Mouse (Mus musculus): ENCODE data around the gene Grik3. TPM values are rescaled to one million over a fixed set of nuclear protein-coding genes. Genes with fewer than 3 reads are reported as not detected.

Grik3 gene
- polyA plus RNA-seq, 1 experiment from 2014 or later = 0.15 TPM

- no peak overlapping the region for H3K27ac ChIP-seq
- no peaks in the 10 kb centered on the region for H3K9me3 ChIP-seq
- H3K4me1 ChIP-seq = peaks cover 13% of the 10 kb centered on the region
- peaks cover 87% of the 10 kb centered on the region for H3K27me3 ChIP-seq (ENCODE audit: insufficient read depth, poor library complexity, severe bottlenecking)
- no peaks in the 10 kb centered on the region for H3K36me3 ChIP-seq
- 31% methylated on average over 4 of the region's 4 CpGs for WGBS
- no peak overlapping the region for H3K4me3 ChIP-seq
- no peak for DNase-seq (ENCODE audit: low spot score)
These were observed 45.5 kb downstream of the Grik3 start for GRCm38 (mm10) chr4:125535977-125536376.

- no peak overlapping the region for H3K27ac ChIP-seq
- H3K27me3 ChIP-seq (ENCODE audit: insufficient read depth, poor library complexity, severe bottlenecking) = peaks cover 75% of the 10 kb centered on the region
- no peak for DNase-seq (ENCODE audit: low spot score)
- WGBS = 9% methylated on average over 3 of the region's 3 CpGs
- H3K4me1 ChIP-seq = peaks cover 13% of the 10 kb centered on the region
- H3K9me3 ChIP-seq = no peaks in the 10 kb centered on the region
- no peak overlapping the region for H3K4me3 ChIP-seq
- H3K36me3 ChIP-seq = no peaks in the 10 kb centered on the region
These were observed 47.9 kb downstream of the Grik3 start for GRCm38 (mm10) chr4:125538301-125538965.

DNA sequence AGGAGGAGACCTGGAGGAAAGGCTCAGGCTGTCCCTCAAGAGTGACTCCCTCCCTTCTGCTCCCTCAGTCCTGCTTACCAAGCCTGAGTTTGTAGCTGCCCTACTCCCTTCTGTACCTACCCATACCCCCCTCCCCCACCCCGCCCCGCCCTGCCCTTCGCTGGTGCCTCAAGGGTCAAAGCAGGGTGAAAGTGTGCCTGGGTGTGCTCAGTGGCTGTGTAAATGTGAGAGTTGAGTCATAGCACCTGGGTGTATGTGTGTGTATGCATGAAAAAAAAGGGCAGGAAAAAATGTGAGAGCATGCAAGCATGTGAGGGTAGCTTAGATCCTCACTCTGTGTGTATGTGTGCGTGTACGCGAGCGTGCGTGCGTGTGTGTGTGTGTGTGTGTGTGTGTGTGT is 49.1 kb downstream of the Grik3 start:
- peaks cover 5% of the 10 kb centered on the region for H3K4me1 ChIP-seq
- no peak overlapping the region for H3K4me3 ChIP-seq
- H3K27me3 ChIP-seq (ENCODE audit: insufficient read depth, poor library complexity, severe bottlenecking) = peaks cover 68% of the 10 kb centered on the region
- H3K27ac ChIP-seq = no peak overlapping the region
- no peaks in the 10 kb centered on the region for H3K9me3 ChIP-seq
- no peak for DNase-seq (ENCODE audit: low spot score)
- WGBS = 80% methylated on average over 9 of the region's 9 CpGs
- no peaks in the 10 kb centered on the region for H3K36me3 ChIP-seq

- H3K27me3 ChIP-seq (ENCODE audit: insufficient read depth, poor library complexity, severe bottlenecking) = peaks cover 60% of the 10 kb centered on the region
- H3K27ac ChIP-seq = no peak overlapping the region
- H3K4me3 ChIP-seq = no peak overlapping the region
- H3K36me3 ChIP-seq = no peaks in the 10 kb centered on the region
- 77% methylated on average over 5 of the region's 5 CpGs for WGBS
- H3K9me3 ChIP-seq = no peaks in the 10 kb centered on the region
- DNase-seq (ENCODE audit: low spot score) = no peak
- H3K4me1 ChIP-seq = no peaks in the 10 kb centered on the region
These were observed 52.7 kb downstream of the Grik3 start for GRCm38 (mm10) chr4:125543171-125543570.

GRCm38 (mm10) chr4:125544947-125545767 is 54.7 kb downstream of the Grik3 start:
- no peaks in the 10 kb centered on the region for H3K36me3 ChIP-seq
- H3K27me3 ChIP-seq (ENCODE audit: insufficient read depth, poor library complexity, severe bottlenecking) = peaks cover 50% of the 10 kb centered on the region

DNA sequence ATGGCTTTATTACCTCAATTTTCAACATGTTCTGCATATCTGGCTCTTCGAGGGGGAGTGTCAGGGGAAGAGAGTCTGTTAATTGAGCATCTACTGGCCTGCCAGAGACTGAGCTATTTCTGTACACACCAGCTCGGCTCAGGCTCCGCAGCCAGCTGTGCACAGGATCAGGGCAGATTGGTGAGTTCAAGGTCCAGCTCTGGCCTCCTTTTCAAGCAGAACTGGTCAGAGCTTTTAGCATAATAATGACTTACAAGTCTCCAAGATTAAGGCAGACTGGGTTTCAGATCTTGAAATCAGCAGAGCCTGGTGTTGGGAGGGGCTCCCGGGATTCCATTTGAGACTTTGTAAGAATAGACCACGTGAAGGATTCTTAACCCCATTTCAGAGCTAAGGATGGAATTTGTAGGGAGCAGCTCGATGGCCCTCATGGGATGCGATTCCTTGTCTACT is 55.3 kb downstream of the Grik3 start:
- WGBS = 50% methylated on average over 7 of the region's 7 CpGs
- Histone ChIP-seq H3K36me3 (no peaks in the 10 kb centered on the region), H3K4me3 (no peak overlapping the region), H3K27me3 (ENCODE audit: insufficient read depth, poor library complexity, severe bottlenecking) (peaks cover 44% of the 10 kb centered on the region), H3K27ac (no peak overlapping the region), H3K9me3 (no peaks in the 10 kb centered on the region), H3K4me1 (no peaks in the 10 kb centered on the region)
- DNase-seq (ENCODE audit: low spot score) = no peak

More at GRCm38 (mm10) chr4:125544947-125545767, 54.7 kb downstream of the Grik3 start:
- no peak for DNase-seq (ENCODE audit: low spot score)
- Histone ChIP-seq H3K4me3 (no peak overlapping the region), H3K9me3 (no peaks in the 10 kb centered on the region), H3K4me1 (no peaks in the 10 kb centered on the region), H3K27ac (no peak overlapping the region)
- 35% methylated on average over 18 of the region's 18 CpGs for WGBS

GRCm38 (mm10) chr4:125548190-125548589 is 57.7 kb downstream of the Grik3 start:
- WGBS = 46% methylated on average over 5 of the region's 5 CpGs
- no peaks in the 10 kb centered on the region for H3K36me3 ChIP-seq
- DNase-seq (ENCODE audit: low spot score) = no peak
- H3K27ac ChIP-seq = no peak overlapping the region
- no peaks in the 10 kb centered on the region for H3K9me3 ChIP-seq
- peaks cover 36% of the 10 kb centered on the region for H3K27me3 ChIP-seq (ENCODE audit: insufficient read depth, poor library complexity, severe bottlenecking)
- H3K4me3 ChIP-seq = no peak overlapping the region
- no peaks in the 10 kb centered on the region for H3K4me1 ChIP-seq

- DNase-seq (ENCODE audit: low spot score) = no peak
- WGBS = 87% methylated on average over 9 of the region's 9 CpGs
- H3K9me3 ChIP-seq = no peaks in the 10 kb centered on the region
- H3K36me3 ChIP-seq = no peaks in the 10 kb centered on the region
- no peaks in the 10 kb centered on the region for H3K4me1 ChIP-seq
- H3K4me3 ChIP-seq = no peak overlapping the region
- peaks cover 3% of the 10 kb centered on the region; the same call in 1 of the 2 replicates for H3K27me3 ChIP-seq (ENCODE audit: insufficient read depth, poor library complexity, severe bottlenecking)
- H3K27ac ChIP-seq = no peak overlapping the region
These were observed 63.3 kb downstream of the Grik3 start for GRCm38 (mm10) chr4:125553754-125554153.

DNA sequence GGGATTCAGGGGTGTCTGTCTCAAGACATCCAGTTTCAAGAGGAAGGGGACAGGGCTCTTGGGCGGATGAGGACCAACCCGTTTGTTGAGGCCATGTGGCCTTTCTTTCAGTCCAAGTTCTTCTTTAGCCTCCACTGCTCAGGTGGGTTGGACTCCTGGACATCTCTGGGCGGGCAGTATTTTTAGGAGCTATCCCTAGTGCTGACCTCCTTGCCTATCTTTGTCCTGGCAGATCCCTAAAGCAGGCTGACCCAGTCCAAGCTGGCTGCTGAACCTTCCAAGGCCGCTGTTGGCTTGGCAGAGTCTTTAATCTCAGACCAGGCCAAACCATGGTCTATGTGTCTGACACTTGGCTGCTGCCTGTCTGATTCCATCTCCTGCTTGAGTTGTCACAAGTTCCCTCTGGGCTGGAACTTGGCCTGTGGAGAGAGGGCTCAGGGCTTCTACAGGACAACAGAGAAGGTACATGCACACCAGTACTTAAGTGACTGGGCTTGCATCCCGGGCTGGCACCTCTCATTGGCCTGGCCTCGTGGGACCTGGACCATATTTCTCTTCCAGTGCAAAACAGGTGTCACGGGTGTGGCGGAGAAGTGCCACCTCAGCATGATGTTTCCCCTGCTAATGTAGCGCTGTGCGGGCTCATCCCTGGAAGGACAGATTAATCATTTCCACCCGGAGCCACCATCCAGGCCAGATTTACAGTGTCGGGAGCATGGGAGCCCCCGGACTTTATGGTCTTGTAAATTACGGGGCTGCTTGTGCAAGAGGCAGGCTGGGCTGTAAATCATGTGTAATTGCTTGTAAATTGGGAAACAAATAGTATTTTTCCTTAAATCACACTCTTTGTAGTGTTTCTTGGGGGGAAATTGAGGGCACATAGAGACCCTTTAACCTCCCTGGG is 66.2 kb downstream of the Grik3 start:
- Histone ChIP-seq H3K4me3 (no peak overlapping the region), H3K36me3 (no peaks in the 10 kb centered on the region), H3K9me3 (no peaks in the 10 kb centered on the region), H3K4me1 (no peaks in the 10 kb centered on the region), H3K27me3 (ENCODE audit: insufficient read depth, poor library complexity, severe bottlenecking) (peaks cover 24% of the 10 kb centered on the region; the same call in 1 of the 2 replicates), H3K27ac (no peak overlapping the region)
- no peak for DNase-seq (ENCODE audit: low spot score)
- WGBS = 77% methylated on average over 14 of the region's 14 CpGs

- Histone ChIP-seq H3K27ac (no peak overlapping the region), H3K36me3 (no peaks in the 10 kb centered on the region), H3K27me3 (ENCODE audit: insufficient read depth, poor library complexity, severe bottlenecking) (peaks cover 32% of the 10 kb centered on the region), H3K4me3 (no peak overlapping the region), H3K9me3 (no peaks in the 10 kb centered on the region), H3K4me1 (peaks cover 19% of the 10 kb centered on the region)
- no peak for DNase-seq (ENCODE audit: low spot score)
- 63% methylated on average over 5 of the region's 5 CpGs for WGBS
These were observed 69.1 kb downstream of the Grik3 start for GRCm38 (mm10) chr4:125559564-125559963.

GRCm38 (mm10) chr4:125560806-125561205 is 70.3 kb downstream of the Grik3 start:
- Histone ChIP-seq H3K27me3 (ENCODE audit: insufficient read depth, poor library complexity, severe bottlenecking) (peaks cover 40% of the 10 kb centered on the region), H3K9me3 (no peaks in the 10 kb centered on the region), H3K4me3 (no peak overlapping the region), H3K4me1 (peaks cover 27% of the 10 kb centered on the region), H3K27ac (no peak overlapping the region), H3K36me3 (no peaks in the 10 kb centered on the region)
- no peak for DNase-seq (ENCODE audit: low spot score)
- 38% methylated on average over 2 of the region's 2 CpGs for WGBS

DNA sequence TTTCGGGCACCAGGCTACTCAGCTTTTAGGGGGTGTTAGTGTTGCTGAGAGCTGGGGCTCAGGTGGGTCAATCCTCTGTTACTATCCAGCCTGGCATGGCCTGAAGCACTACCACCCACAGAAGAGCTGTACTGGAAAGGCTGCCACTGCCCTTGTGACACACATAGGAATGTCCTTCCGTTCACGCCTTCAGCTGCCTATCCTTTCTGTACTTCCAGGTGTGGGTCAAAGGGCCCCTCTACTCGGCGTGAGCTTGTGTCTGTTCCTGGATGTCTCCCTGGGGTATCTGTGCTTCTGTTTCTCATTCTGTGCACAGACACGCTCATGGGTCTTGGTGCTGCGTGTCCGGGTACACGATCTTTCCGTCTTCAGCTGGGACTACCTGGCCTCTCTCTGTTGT is 73.1 kb downstream of the Grik3 start:
- Histone ChIP-seq H3K27me3 (ENCODE audit: insufficient read depth, poor library complexity, severe bottlenecking) (peaks cover 44% of the 10 kb centered on the region), H3K9me3 (no peaks in the 10 kb centered on the region)
- WGBS = 78% methylated on average over 10 of the region's 10 CpGs

More for the DNA sequence above, 73.1 kb downstream of the Grik3 start:
- Histone ChIP-seq H3K4me3 (no peak overlapping the region), H3K27ac (no peak overlapping the region), H3K36me3 (no peaks in the 10 kb centered on the region), H3K4me1 (peaks cover 31% of the 10 kb centered on the region)
- DNase-seq (ENCODE audit: low spot score) = no peak
